27 mouse cellular contexts compared by ENCODE assay signal in genomic region chr2:152700138-152700537, GRCm38 (mm10). TPM values are rescaled to one million over a fixed set of nuclear protein-coding genes. Genes with fewer than 3 reads are reported as not detected.
A peak's percentile ranks its signal among the peaks of the same experiment; 100 is the strongest.
DNase-seq lines count a peak whose midpoint lies in the region; ATAC-seq and TF ChIP-seq lines count a peak whose summit lies in the region.
"Had no signal": no experiment of that assay in that cellular context is flagged by ENCODE, and none has a peak within 500 bp of the region (broad histone marks: within the 10 kb centered on the region; RNA-seq: fewer than 3 reads in every experiment).

No protein-coding gene starts in this region.

- no peak overlapping the region for H3K9ac ChIP-seq in hindbrain, postnatal 0 days (replicated peaks; ENCODE audit: low read length)
- H3K9ac ChIP-seq in stomach, embryonic 15.5 days = no peak overlapping the region
- H3K9ac ChIP-seq: hindbrain, embryonic 12.5 days; limb, embryonic 13.5 days; liver, embryonic 12.5 days; midbrain, embryonic 12.5 days; neural tube, embryonic 12.5 days had no signal

- H3K27ac ChIP-seq in hindbrain, embryonic 10.5 days = peak overlapping the region; percentile 64; the same call in 1 of the 2 replicates
- no peak overlapping the region for H3K27ac ChIP-seq in hindbrain, postnatal 0 days
- 0 out of 2 replicates have a peak overlapping the region, but pooled peaks have one; percentile 18 for H3K27ac ChIP-seq in stomach, embryonic 15.5 days
- H3K27ac ChIP-seq: heart, embryonic 13.5 days; hindbrain, embryonic 12.5 days; limb, embryonic 13.5 days; liver, embryonic 12.5 days; midbrain, embryonic 12.5 days; neural tube, embryonic 12.5 days had no signal

- no peak overlapping the region for H3K4me2 ChIP-seq in hindbrain, postnatal 0 days (ENCODE audit: low read depth, low read length)
- no peak overlapping the region for H3K4me2 ChIP-seq in stomach, embryonic 15.5 days
- H3K4me2 ChIP-seq: heart, embryonic 13.5 days; hindbrain, embryonic 12.5 days; limb, embryonic 13.5 days; liver, embryonic 12.5 days; midbrain, embryonic 12.5 days; neural tube, embryonic 12.5 days had no signal

- peaks cover 32% of the 10 kb centered on the region for H3K4me1 ChIP-seq in hindbrain, embryonic 10.5 days (replicated peaks)
- H3K4me1 ChIP-seq in hindbrain, postnatal 0 days (ENCODE audit: insufficient read depth, low read length) = no peaks in the 10 kb centered on the region
- peaks cover 8% of the 10 kb centered on the region for H3K4me1 ChIP-seq in stomach, embryonic 15.5 days

- ATAC-seq in hindbrain, postnatal 0 days = no peak
- peak; percentile 7; the same call in 1 of the 2 replicates for ATAC-seq in stomach, embryonic 15.5 days (ENCODE audit: insufficient read depth, low FRiP score, low read depth)
- ATAC-seq: forebrain, embryonic 16.5 days; liver, embryonic 12.5 days had no signal

- H3K4me3 ChIP-seq in hindbrain, embryonic 10.5 days = no peak overlapping the region
- no peak overlapping the region for H3K4me3 ChIP-seq in hindbrain, postnatal 0 days (ENCODE audit: low read length)
- H3K4me3 ChIP-seq in stomach, embryonic 15.5 days (replicated peaks) = no peak overlapping the region
- H3K4me3 ChIP-seq: heart, embryonic 13.5 days; hindbrain, embryonic 12.5 days; limb, embryonic 13.5 days; liver, embryonic 12.5 days; midbrain, embryonic 12.5 days; neural tube, embryonic 12.5 days had no signal

- peaks cover 6% of the 10 kb centered on the region; the same call in 1 of the 2 replicates for H3K9me3 ChIP-seq in hindbrain, embryonic 10.5 days
- H3K9me3 ChIP-seq in hindbrain, postnatal 0 days (ENCODE audit: low read length) = no peaks in the 10 kb centered on the region
- no peaks in the 10 kb centered on the region for H3K9me3 ChIP-seq in stomach, embryonic 15.5 days
- H3K9me3 ChIP-seq: heart, embryonic 13.5 days; hindbrain, embryonic 12.5 days; limb, embryonic 13.5 days; midbrain, embryonic 12.5 days; neural tube, embryonic 12.5 days had no signal

- DNase-seq in cerebellum, adult 11 months = peak; percentile 39
- DNase-seq in cerebellum, postnatal 14 days = no peak
- no peak for DNase-seq in hindbrain, embryonic 10.5 days (ENCODE audit: low spot score)
- DNase-seq in hindbrain, postnatal 0 days (ENCODE audit: low spot score) = no peak
- DNase-seq in cerebellum, postnatal 25 days = peak; percentile 62 to 63
- DNase-seq in left cerebral cortex, postnatal 10 days (ENCODE audit: extremely low spot score in 1 of 2, low spot score in 2 of 2) = no peak
- DNase-seq in urinary bladder, postnatal 10 days (ENCODE audit: low spot score) = no peak
- DNase-seq: adrenal gland, postnatal 25 days; embryo, embryonic 11 days; gastrocnemius, postnatal 10 days; heart, adult 11 months; heart, postnatal 14 days; kidney, adult 8-10 months; kidney, postnatal 14 days; layer of hippocampus, postnatal 36 days; lung, adult 18-20 months; lung, postnatal 10 days; thymus, adult 18-20 months had no signal

- 91% methylated on average over 10 of the region's 10 CpGs for WGBS in hindbrain, embryonic 10.5 days
- WGBS in hindbrain, postnatal 0 days = 95% methylated on average over 10 of the region's 10 CpGs
- 88% methylated on average over 10 of the region's 10 CpGs for WGBS in stomach, embryonic 15.5 days

- no peak for TF ChIP-seq CTCF in hindbrain, postnatal 0 days (IDR thresholded peaks at IDR 0.05; ENCODE audit: low read depth)

- no peaks in the 10 kb centered on the region for H3K27me3 ChIP-seq in hindbrain, embryonic 10.5 days (ENCODE audit: insufficient read depth, poor library complexity, severe bottlenecking)
- H3K27me3 ChIP-seq in hindbrain, postnatal 0 days (ENCODE audit: insufficient read depth, low read length) = no peaks in the 10 kb centered on the region
- H3K27me3 ChIP-seq in stomach, embryonic 15.5 days (replicated peaks) = no peaks in the 10 kb centered on the region
- H3K27me3 ChIP-seq: heart, embryonic 13.5 days; hindbrain, embryonic 12.5 days; limb, embryonic 13.5 days; liver, embryonic 12.5 days; midbrain, embryonic 12.5 days; neural tube, embryonic 12.5 days had no signal

- peaks cover 99% of the 10 kb centered on the region for H3K36me3 ChIP-seq in hindbrain, embryonic 10.5 days
- H3K36me3 ChIP-seq in hindbrain, postnatal 0 days (ENCODE audit: insufficient read depth, low read length) = peaks cover 75% of the 10 kb centered on the region
- H3K36me3 ChIP-seq in stomach, embryonic 15.5 days = peaks cover 57% of the 10 kb centered on the region

- intact Hi-C loops in left cerebral cortex, postnatal 10 days (cut with DNase I) = no loop called here

RNA-seq across cellular contexts. Expression of gene Mcts2, which starts 13.3 kb away (rescaled TPM):
- polyA plus RNA-seq in hindbrain, embryonic 10.5 days (2016; fragmentation: Nextera tagmentation; extraction: Ambion mirVana) = 41.1 and 48.7 TPM in 2 replicates
- total RNA-seq in hindbrain, postnatal 0 days (2014; rRNA removed) = 9.0 and 14.0 TPM in 2 replicates
- 29.4 and 31.2 TPM in 2 replicates for polyA plus RNA-seq in hindbrain, postnatal 0 days (2015; fragmentation: Nextera tagmentation; extraction: Ambion mirVana)
- 23.1 and 26.7 TPM in 2 replicates for polyA plus RNA-seq in stomach, embryonic 15.5 days (2015; fragmentation: Nextera tagmentation; extraction: Ambion mirVana)
- total RNA-seq in left cerebral cortex, postnatal 10 days (2021) = 10 to 100 TPM; 22.9 to 28.1 TPM

RNA-seq across cellular contexts. Expression of gene H13, which starts 30.9 kb away (rescaled TPM):
- polyA plus RNA-seq in hindbrain, embryonic 10.5 days (2016; fragmentation: Nextera tagmentation; extraction: Ambion mirVana) = 103 and 134 TPM in 2 replicates
- 182 and 196 TPM in 2 replicates for total RNA-seq in hindbrain, postnatal 0 days (2014; rRNA removed)
- polyA plus RNA-seq in hindbrain, postnatal 0 days (2015; fragmentation: Nextera tagmentation; extraction: Ambion mirVana) = 162 and 163 TPM in 2 replicates
- 122 and 135 TPM in 2 replicates for polyA plus RNA-seq in stomach, embryonic 15.5 days (2015; fragmentation: Nextera tagmentation; extraction: Ambion mirVana)
- total RNA-seq in left cerebral cortex, postnatal 10 days (2021) = 100 to 1,000 TPM in 1 of 2 experiments, 10 to 100 TPM in 1; 99.7 to 115 TPM

RNA-seq across cellular contexts. Expression of gene Id1, which starts 35.9 kb away (rescaled TPM):
- 168 and 176 TPM in 2 replicates for polyA plus RNA-seq in hindbrain, embryonic 10.5 days (2016; fragmentation: Nextera tagmentation; extraction: Ambion mirVana)
- 142 and 198 TPM in 2 replicates for total RNA-seq in hindbrain, postnatal 0 days (2014; rRNA removed)
- polyA plus RNA-seq in hindbrain, postnatal 0 days (2015; fragmentation: Nextera tagmentation; extraction: Ambion mirVana) = 99.3 and 104 TPM in 2 replicates
- polyA plus RNA-seq in stomach, embryonic 15.5 days (2015; fragmentation: Nextera tagmentation; extraction: Ambion mirVana) = 117 and 138 TPM in 2 replicates
- 10 to 100 TPM; 20.6 to 24.5 TPM for total RNA-seq in left cerebral cortex, postnatal 10 days (2021)

RNA-seq across cellular contexts. Expression of gene Cox4i2, which starts 53.8 kb away (rescaled TPM):
- 5.0 and 5.1 TPM in 2 replicates for polyA plus RNA-seq in hindbrain, embryonic 10.5 days (2016; fragmentation: Nextera tagmentation; extraction: Ambion mirVana)
- total RNA-seq in hindbrain, postnatal 0 days (2014; rRNA removed) = 2.1 and 7.1 TPM in 2 replicates
- polyA plus RNA-seq in hindbrain, postnatal 0 days (2015; fragmentation: Nextera tagmentation; extraction: Ambion mirVana) = 4.8 and 6.1 TPM in 2 replicates
- 19.0 and 19.5 TPM in 2 replicates for polyA plus RNA-seq in stomach, embryonic 15.5 days (2015; fragmentation: Nextera tagmentation; extraction: Ambion mirVana)
- total RNA-seq in left cerebral cortex, postnatal 10 days (2021) = 1 to 10 TPM; 1.7 to 1.8 TPM
- total RNA-seq: monocyte, adult 5-6 weeks had no signal

Comparison
In these comparisons a context has a peak if more than half of its experiments do, and no peak if none do; other contexts are left out.
1. DNase-seq: peak in cerebellum, adult 11 months (single experiment) and cerebellum, postnatal 25 days (2 of 2); none in cerebellum, postnatal 14 days (0 of 2), hindbrain, embryonic 10.5 days (single experiment), hindbrain, postnatal 0 days (single experiment), left cerebral cortex, postnatal 10 days (0 of 2) and urinary bladder, postnatal 10 days (single experiment).